Mouse (Mus musculus): ENCODE data around the gene Gse1. TPM values are rescaled to one million over a fixed set of nuclear protein-coding genes. Genes with fewer than 3 reads are reported as not detected.

Gse1 gene
- polyA plus RNA-seq, 1 experiment from 2014 or later = 14.3 TPM

GRCm38 (mm10) chr8:120566681-120567080, 338.4 kb downstream of the Gse1 start:
- Histone ChIP-seq H3K4me1 (ENCODE audit: insufficient read depth) (peaks cover 29% of the 10 kb centered on the region), H3K4me2 (no peak overlapping the region), H3K36me3 (ENCODE audit: insufficient read depth) (peaks cover 66% of the 10 kb centered on the region), H3K9ac (no peak overlapping the region), H3K27me3 (ENCODE audit: insufficient read depth, low read length) (no peaks in the 10 kb centered on the region), H3K4me3 (ENCODE audit: low read depth, low read length) (no peak overlapping the region), H3K27ac (ENCODE audit: low read depth) (no peak overlapping the region), H3K9me3 (ENCODE audit: low read depth, low read length) (no peaks in the 10 kb centered on the region)
- 85% methylated on average over 8 of the region's 8 CpGs for WGBS
- DNase-seq (no peak), ATAC-seq (ENCODE audit: insufficient read depth) (no peak)
- TF ChIP-seq CTCF (IDR thresholded peaks at IDR 0.05; ENCODE audit: low read depth) = no peak

GRCm38 (mm10) chr8:120567731-120568130, 339.5 kb downstream of the Gse1 start:
- H3K36me3 ChIP-seq (ENCODE audit: insufficient read depth) = peaks cover 75% of the 10 kb centered on the region
- TF ChIP-seq CTCF (IDR thresholded peaks at IDR 0.05; ENCODE audit: low read depth) = no peak
- H3K9me3 ChIP-seq (ENCODE audit: low read depth, low read length) = no peaks in the 10 kb centered on the region
- H3K9ac ChIP-seq = no peak overlapping the region
- WGBS = 94% methylated on average over 17 of the region's 17 CpGs
- DNase-seq (no peak), ATAC-seq (ENCODE audit: insufficient read depth) (no peak)
- no peak overlapping the region for H3K4me3 ChIP-seq (ENCODE audit: low read depth, low read length)
- H3K4me1 ChIP-seq (ENCODE audit: insufficient read depth) = peaks cover 26% of the 10 kb centered on the region
- no peaks in the 10 kb centered on the region for H3K27me3 ChIP-seq (ENCODE audit: insufficient read depth, low read length)
- no peak overlapping the region for H3K27ac ChIP-seq (ENCODE audit: low read depth)
- H3K4me2 ChIP-seq = no peak overlapping the region

- ATAC-seq (ENCODE audit: insufficient read depth) (no peak), DNase-seq (no peak)
- Histone ChIP-seq H3K36me3 (ENCODE audit: insufficient read depth) (peaks cover 75% of the 10 kb centered on the region), H3K4me3 (ENCODE audit: low read depth, low read length) (no peak overlapping the region), H3K9ac (no peak overlapping the region), H3K27ac (ENCODE audit: low read depth) (no peak overlapping the region), H3K4me1 (ENCODE audit: insufficient read depth) (peaks cover 20% of the 10 kb centered on the region; the same call in 1 of the 2 replicates), H3K4me2 (no peak overlapping the region), H3K27me3 (ENCODE audit: insufficient read depth, low read length) (no peaks in the 10 kb centered on the region), H3K9me3 (ENCODE audit: low read depth, low read length) (no peaks in the 10 kb centered on the region)
- no peak for TF ChIP-seq CTCF (IDR thresholded peaks at IDR 0.05; ENCODE audit: low read depth)
- 94% methylated on average over 37 of the region's 37 CpGs for WGBS
Observed at GRCm38 (mm10) chr8:120568164-120568798, 340.0 kb downstream of the Gse1 start.

GRCm38 (mm10) chr8:120569123-120569522, 340.9 kb downstream of the Gse1 start:
- WGBS = 89% methylated on average over 17 of the region's 17 CpGs
- ATAC-seq (ENCODE audit: insufficient read depth) (no peak), DNase-seq (no peak)
- TF ChIP-seq CTCF (IDR thresholded peaks at IDR 0.05; ENCODE audit: low read depth) = no peak
- Histone ChIP-seq H3K4me2 (no peak overlapping the region), H3K9me3 (ENCODE audit: low read depth, low read length) (no peaks in the 10 kb centered on the region), H3K36me3 (ENCODE audit: insufficient read depth) (peaks cover 83% of the 10 kb centered on the region), H3K9ac (no peak overlapping the region), H3K27me3 (ENCODE audit: insufficient read depth, low read length) (no peaks in the 10 kb centered on the region), H3K4me1 (ENCODE audit: insufficient read depth) (peaks cover 17% of the 10 kb centered on the region; the same call in 1 of the 2 replicates), H3K4me3 (ENCODE audit: low read depth, low read length) (no peak overlapping the region), H3K27ac (ENCODE audit: low read depth) (no peak overlapping the region)

GRCm38 (mm10) chr8:120569939-120570715, 341.9 kb downstream of the Gse1 start:
- H3K4me1 ChIP-seq (ENCODE audit: insufficient read depth) = peaks cover 8% of the 10 kb centered on the region; the same call in 1 of the 2 replicates
- H3K36me3 ChIP-seq (ENCODE audit: insufficient read depth) = peaks cover 93% of the 10 kb centered on the region
- ATAC-seq (ENCODE audit: insufficient read depth) = 0 out of 2 replicates have a peak, but pooled peaks have one; percentile 15
- WGBS = 46% methylated on average over 13 of the region's 13 CpGs
- no peak overlapping the region for H3K4me2 ChIP-seq
- H3K9ac ChIP-seq = no peak overlapping the region
- no peak overlapping the region for H3K27ac ChIP-seq (ENCODE audit: low read depth)
- no peaks in the 10 kb centered on the region for H3K9me3 ChIP-seq (ENCODE audit: low read depth, low read length)
- H3K4me3 ChIP-seq (ENCODE audit: low read depth, low read length) = no peak overlapping the region
- peak; percentile 96 for TF ChIP-seq CTCF (IDR thresholded peaks at IDR 0.05; ENCODE audit: low read depth)
- H3K27me3 ChIP-seq (ENCODE audit: insufficient read depth, low read length) = no peaks in the 10 kb centered on the region
- peak; percentile 92 for DNase-seq

GRCm38 (mm10) chr8:120571561-120571960, 343.3 kb downstream of the Gse1 start:
- Histone ChIP-seq H3K36me3 (ENCODE audit: insufficient read depth) (peaks cover 99% of the 10 kb centered on the region), H3K4me2 (no peak overlapping the region), H3K9ac (no peak overlapping the region), H3K4me3 (ENCODE audit: low read depth, low read length) (no peak overlapping the region), H3K27ac (ENCODE audit: low read depth) (no peak overlapping the region), H3K4me1 (ENCODE audit: insufficient read depth) (no peaks in the 10 kb centered on the region), H3K27me3 (ENCODE audit: insufficient read depth, low read length) (no peaks in the 10 kb centered on the region), H3K9me3 (ENCODE audit: low read depth, low read length) (no peaks in the 10 kb centered on the region)
- DNase-seq (no peak), ATAC-seq (ENCODE audit: insufficient read depth) (no peak)
- no peak for TF ChIP-seq CTCF (IDR thresholded peaks at IDR 0.05; ENCODE audit: low read depth)
- WGBS = 81% methylated on average over 8 of the region's 8 CpGs

- no peak overlapping the region for H3K4me3 ChIP-seq (ENCODE audit: low read depth, low read length)
- no peak overlapping the region for H3K27ac ChIP-seq (ENCODE audit: low read depth)
- H3K9ac ChIP-seq = no peak overlapping the region
- H3K36me3 ChIP-seq (ENCODE audit: insufficient read depth) = peaks cover 99% of the 10 kb centered on the region
- no peaks in the 10 kb centered on the region for H3K9me3 ChIP-seq (ENCODE audit: low read depth, low read length)
- H3K27me3 ChIP-seq (ENCODE audit: insufficient read depth, low read length) = no peaks in the 10 kb centered on the region
- H3K4me2 ChIP-seq = no peak overlapping the region
- ATAC-seq (ENCODE audit: insufficient read depth) (no peak), DNase-seq (no peak)
- TF ChIP-seq CTCF (IDR thresholded peaks at IDR 0.05; ENCODE audit: low read depth) = no peak
- H3K4me1 ChIP-seq (ENCODE audit: insufficient read depth) = no peaks in the 10 kb centered on the region
- WGBS = 78% methylated on average over 21 of the region's 21 CpGs
Observed at GRCm38 (mm10) chr8:120572534-120572933, 344.3 kb downstream of the Gse1 start.

Data from lung, embryonic 14.5 days (tissue).